Mouse (Mus musculus) regulatory T cell (primary cell): Measurements from ENCODE around the gene Gm5941.
"Not testable (repeated sequence)": the region's sequence is repeated elsewhere in the genome, so short reads cannot be mapped to it uniquely, and the experiment has no call there.

Experiments used
- in situ Hi-C: fragments of 300-600 bp; cut with MboI, MseI; formaldehyde crosslinking; loops from one replicate; pipeline ENCODE4 v1.15.1; 2025; ENCODE audit warnings: high pct_unique_total_duplicates

Gm5941 gene

GRCm38 (mm10) chrX:92489649-92490048, at the start of gene Gm5941:
TSS of gene Gm5941 (plus strand) at chrX:92489949.
- in situ Hi-C loops = not testable (repeated sequence)

- in situ Hi-C loops = no loop called here
Observed at GRCm38 (mm10) chrX:92460496-92460895, 29.3 kb upstream of the Gm5941 start.

DNA sequence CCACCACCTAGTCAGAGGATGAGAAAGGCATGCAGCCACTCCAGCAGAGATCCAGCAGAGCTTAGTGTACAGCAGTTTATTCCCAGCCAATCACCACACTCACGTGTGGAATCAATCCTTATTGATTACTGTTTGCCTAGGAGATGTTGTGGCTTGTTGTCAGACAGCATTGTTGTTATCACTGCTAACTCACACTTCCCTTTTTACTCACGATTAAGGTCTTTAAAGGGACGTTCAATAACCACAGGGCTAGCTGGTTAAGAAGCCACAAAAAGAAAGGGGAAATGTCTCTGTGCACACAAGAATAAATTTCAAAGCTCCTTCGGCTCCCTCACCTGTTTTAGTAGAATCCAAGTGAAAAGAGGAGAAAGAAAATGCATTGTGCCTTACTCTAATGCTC, 25.0 kb upstream of the Gm5941 start:
- in situ Hi-C loops = no loop called here

DNA sequence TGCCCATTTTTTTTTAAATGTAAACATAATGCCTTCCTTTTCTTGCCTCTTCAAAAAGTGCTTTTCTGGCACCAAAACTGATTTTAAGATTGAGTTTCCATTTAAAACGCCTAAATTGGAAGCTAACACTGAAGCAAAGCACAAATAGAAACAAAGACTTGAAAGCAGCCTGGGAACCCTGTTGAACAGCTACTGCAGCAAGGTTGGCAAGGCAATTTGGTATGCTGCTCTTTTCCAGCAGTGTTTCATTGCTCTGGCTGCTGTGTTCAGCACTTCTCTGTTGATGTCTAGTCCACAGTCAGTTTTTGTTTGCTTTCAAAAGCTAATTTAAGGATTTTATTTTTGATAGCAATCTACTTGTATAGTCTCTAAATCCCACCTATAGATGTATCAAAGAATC, 8.5 kb downstream of the Gm5941 start:
- in situ Hi-C loops = no loop called here

- in situ Hi-C loops = no loop called here
Observed at GRCm38 (mm10) chrX:92527826-92528225, 38.1 kb downstream of the Gm5941 start.
